Mouse (Mus musculus) heart, embryonic 14.5 days (tissue): ENCODE results near the gene Ccs. TPM values are rescaled to one million over a fixed set of nuclear protein-coding genes. Genes with fewer than 3 reads are reported as not detected.
A peak's percentile ranks its signal among the peaks of the same experiment; 100 is the strongest.
"Not testable (repeated sequence)": the region's sequence is repeated elsewhere in the genome, so short reads cannot be mapped to it uniquely, and the experiment has no call there.

Experiments used
- ATAC-seq: fragments of 200-750 bp; cut with Nextera tagmentation; 2 replicates; pipeline ENCODE4 v1.8.0; 2017; ENCODE audit warnings: low read depth, moderate TSS enrichment; ENCODE audit not compliant: insufficient number of reproducible peaks, insufficient read depth, low FRiP score
- H3K27ac ChIP-seq, 2 experiments: fragments of 200-500 bp in 1 of 2; fragments of 300-500 bp in 1 of 2; sonication (generic) in 1 of 2; replicated peaks in 1 of 2; 2 replicates each; pipeline ENCODE4 v1.5.1; 2012 to 2014; ENCODE audit warnings: low read depth in 2 of 2, low read length in 2 of 2, control low read depth in 1 of 2, mild to moderate bottlenecking in 1 of 2, mixed read lengths in 1 of 2; ENCODE audit not compliant: control insufficient read depth in 1 of 2, insufficient read depth in 1 of 2
- H3K27me3 ChIP-seq: fragments of 300-500 bp; sonication (generic); 2 replicates; pipeline ENCODE4 v1.6.1; 2014; ENCODE audit warnings: mild to moderate bottlenecking, low read length, control low read depth; ENCODE audit not compliant: control insufficient read depth, insufficient read depth
- H3K36me3 ChIP-seq: fragments of 300-500 bp; sonication (generic); 2 replicates; pipeline ENCODE4 v1.6.1; 2014; ENCODE audit warnings: mild to moderate bottlenecking, control low read depth, low read length, mixed read lengths; ENCODE audit not compliant: control insufficient read depth, insufficient read depth
- H3K4me1 ChIP-seq, 2 experiments: fragments of 200-500 bp in 1 of 2; fragments of 300-500 bp in 1 of 2; sonication (generic) in 1 of 2; 2 replicates each; pipeline ENCODE4 v1.6.1; 2012 to 2014; ENCODE audit warnings: low read length in 2 of 2, control low read depth in 1 of 2, mixed read lengths in 1 of 2; ENCODE audit not compliant: control insufficient read depth in 2 of 2, insufficient read depth in 2 of 2
- H3K4me2 ChIP-seq: fragments of 300-500 bp; sonication (generic); 2 replicates; pipeline ENCODE4 v1.6.1; 2014; ENCODE audit warnings: mild to moderate bottlenecking, low read length
- H3K4me3 ChIP-seq, 2 experiments: fragments of 200-500 bp in 1 of 2; fragments of 300-500 bp in 1 of 2; sonication (generic) in 1 of 2; 2 replicates each; pipeline ENCODE4 v1.5.1; 2012 to 2014; ENCODE audit warnings: low read length in 2 of 2, mild to moderate bottlenecking in 2 of 2, control low read depth in 1 of 2, low read depth in 1 of 2, moderate library complexity in 1 of 2; ENCODE audit not compliant: control insufficient read depth in 1 of 2, insufficient read depth in 1 of 2
- H3K9ac ChIP-seq: fragments of 300-500 bp; sonication (generic); 2 replicates; pipeline ENCODE4 v1.6.1; 2014; ENCODE audit warnings: mild to moderate bottlenecking, low read length
- H3K9me3 ChIP-seq: fragments of 300-500 bp; sonication (generic); 2 replicates; pipeline ENCODE4 v1.6.1; 2016; ENCODE audit warnings: low read length, control low read depth; ENCODE audit not compliant: control insufficient read depth
- WGBS: fragments of 180-500 bp; shearing (Covaris S2); extraction: QIAGEN DNeasy Blood & Tissue Kit; methylation state at CpG from one replicate; pipeline ENCODE4 v1.1.7; 2014; 5-methylcytosine and 5-hydroxymethylcytosine counted together
- polyA plus RNA-seq: library from polyadenylated mRNA; unstranded; fragments of >200 nt; fragmentation: Nextera tagmentation; extraction: Ambion mirVana; gene quantifications from 2 replicates; pipeline ENCODE4 v1.2.1, GENCODE M21; 2014

Ccs gene
- polyA plus RNA-seq, 1 experiment from 2014 or later: 38.8 TPM

DNA sequence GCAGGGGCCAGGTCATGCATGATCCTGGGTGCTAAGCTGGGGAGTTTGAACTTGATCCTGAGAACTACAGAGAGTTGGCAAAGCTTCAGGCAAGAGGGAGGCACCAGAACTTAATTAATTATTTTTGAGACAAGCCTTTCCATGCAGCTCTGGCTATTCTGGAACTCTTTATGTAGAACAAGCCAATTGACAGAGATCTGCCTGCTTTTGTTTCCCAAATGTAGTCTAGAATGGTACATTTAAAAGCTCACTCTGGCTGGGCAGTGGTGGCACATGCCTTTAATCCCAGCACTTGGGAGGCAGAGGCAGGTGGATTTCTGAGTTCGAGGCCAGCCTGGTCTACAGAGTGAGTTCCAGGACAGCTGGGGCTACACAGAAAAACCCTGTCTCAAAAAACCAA, 35.5 kb upstream of the Ccs start:
- not testable (repeated sequence) for H3K27ac ChIP-seq, H3K9ac ChIP-seq, H3K4me3 ChIP-seq, H3K4me1 ChIP-seq, ATAC-seq, H3K27me3 ChIP-seq, H3K36me3 ChIP-seq, H3K4me2 ChIP-seq, H3K9me3 ChIP-seq
- 79% methylated on average over 1 of the region's 1 CpGs for WGBS

GRCm38 (mm10) chr19:4865147-4865546, 26.0 kb upstream of the Ccs start:
- H3K4me2 ChIP-seq: peak overlapping the region; percentile 27
- peaks cover 0 to 2% of the 10 kb centered on the region in 2 experiments; a peak in 1 of 4 replicates for H3K4me1 ChIP-seq
- peaks cover 13% of the 10 kb centered on the region; the same call in 1 of the 2 replicates for H3K27me3 ChIP-seq
- no peak for ATAC-seq
- H3K9ac ChIP-seq: 0 out of 2 replicates have a peak overlapping the region, but pooled peaks have one; percentile 0
- no peak overlapping the region for H3K27ac ChIP-seq
- H3K9me3 ChIP-seq: no peaks in the 10 kb centered on the region
- H3K36me3 ChIP-seq: 0 out of 2 replicates have a peak, but pooled peaks cover 5% of the 10 kb centered on the region
- no peak overlapping the region for H3K4me3 ChIP-seq
- 5% methylated on average over 17 of the region's 17 CpGs for WGBS

- Histone ChIP-seq H3K4me2 (no peak overlapping the region), H3K27ac (no peak overlapping the region), H3K9ac (no peak overlapping the region), H3K9me3 (no peaks in the 10 kb centered on the region), H3K36me3 (0 out of 2 replicates have a peak, but pooled peaks cover 5% of the 10 kb centered on the region), H3K27me3 (peaks cover 13% of the 10 kb centered on the region; the same call in 1 of the 2 replicates), H3K4me1 (peaks cover 0 to 2% of the 10 kb centered on the region in 2 experiments; a peak in 1 of 4 replicates), H3K4me3 (no peak overlapping the region)
- WGBS: 77% methylated on average over 6 of the region's 6 CpGs
- no peak for ATAC-seq
These were observed 23.9 kb upstream of the Ccs start for GRCm38 (mm10) chr19:4863048-4863447.

DNA sequence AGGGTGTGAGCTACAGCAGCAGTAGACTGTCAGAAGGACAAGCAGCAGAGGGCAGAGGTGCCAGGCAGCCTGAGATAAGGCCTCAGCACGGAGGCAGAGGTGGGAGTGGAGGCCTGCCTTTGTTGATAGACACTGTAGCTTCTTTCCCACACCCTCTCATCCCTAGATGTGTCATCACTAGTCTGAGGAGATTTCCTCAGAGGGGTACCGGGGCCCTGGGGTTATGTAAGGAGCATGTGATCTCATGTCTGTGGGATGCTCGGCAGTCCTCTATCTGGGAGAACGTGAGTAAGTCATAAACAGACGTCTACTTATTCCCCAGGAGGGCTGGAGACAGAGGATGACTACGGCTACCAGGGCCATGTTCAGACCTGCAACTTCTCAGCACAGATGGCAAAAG, 19.9 kb upstream of the Ccs start:
- 37% methylated on average over 6 of the region's 6 CpGs for WGBS
- Histone ChIP-seq H3K27me3 (no peaks in the 10 kb centered on the region), H3K4me2 (no peak overlapping the region), H3K9ac (no peak overlapping the region), H3K9me3 (no peaks in the 10 kb centered on the region), H3K4me3 (no peak overlapping the region), H3K27ac (no peak overlapping the region), H3K36me3 (0 out of 2 replicates have a peak, but pooled peaks cover 5% of the 10 kb centered on the region), H3K4me1 (peaks cover 3 to 6% of the 10 kb centered on the region in 2 experiments; a peak in 2 of 4 replicates)
- no peak for ATAC-seq

DNA sequence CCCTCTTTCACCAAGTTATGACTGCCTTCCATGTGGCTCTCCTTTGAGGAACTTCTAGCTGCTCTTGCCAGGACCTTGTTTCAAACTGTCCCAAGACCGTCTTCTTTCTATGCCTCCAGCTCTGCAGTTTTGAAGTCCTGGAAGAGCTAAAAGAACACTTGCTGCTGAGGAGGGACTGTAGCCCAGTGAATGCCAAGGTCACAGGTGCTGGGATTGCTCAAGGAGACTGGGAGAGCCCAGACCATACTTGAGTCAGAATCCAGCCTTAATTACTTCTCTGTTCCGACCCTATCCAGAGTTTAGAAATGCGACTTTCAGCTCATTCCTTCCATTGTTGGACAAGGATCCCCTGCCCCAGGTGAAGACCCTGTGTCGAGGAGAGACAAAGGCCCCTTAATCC, 16.8 kb upstream of the Ccs start:
- no peak overlapping the region for H3K27ac ChIP-seq
- peak overlapping the region; percentile 96; the same call in 1 of the 2 replicates for H3K4me2 ChIP-seq
- no peaks in the 10 kb centered on the region for H3K36me3 ChIP-seq
- WGBS: 79% methylated on average over 4 of the region's 4 CpGs
- no peak overlapping the region for H3K9ac ChIP-seq
- H3K9me3 ChIP-seq: no peaks in the 10 kb centered on the region
- ATAC-seq: no peak
- H3K4me3 ChIP-seq: peak overlapping the region in 1 of 2 experiments; percentile 65; a peak in 1 of 4 replicates
- peaks cover 3 to 6% of the 10 kb centered on the region in 2 experiments; a peak in 2 of 4 replicates for H3K4me1 ChIP-seq
- no peaks in the 10 kb centered on the region for H3K27me3 ChIP-seq

- H3K4me3 ChIP-seq: peak overlapping the region; percentile 65 to 91
- no peaks in the 10 kb centered on the region for H3K27me3 ChIP-seq
- no peaks in the 10 kb centered on the region for H3K36me3 ChIP-seq
- WGBS: 4% methylated on average over 14 of the region's 14 CpGs
- peak overlapping the region; percentile 96 for H3K4me2 ChIP-seq
- peak overlapping the region; percentile 80 for H3K9ac ChIP-seq
- H3K4me1 ChIP-seq: peaks cover 3 to 6% of the 10 kb centered on the region in 2 experiments; a peak in 2 of 4 replicates
- peak overlapping the region in 1 of 2 experiments; percentile 44; a peak in 1 of 4 replicates for H3K27ac ChIP-seq
- peak; percentile 27; the same call in 1 of the 2 replicates for ATAC-seq
- H3K9me3 ChIP-seq: no peaks in the 10 kb centered on the region
These were observed 16.3 kb upstream of the Ccs start for GRCm38 (mm10) chr19:4855470-4855820.

- H3K4me3 ChIP-seq: peak within 1 kb of the TSS; percentile 65 to 91
- 3% methylated on average over 45 of the region's 45 CpGs for WGBS
- ATAC-seq: peak; percentile 82; the same call in 1 of the 2 replicates
These were observed 15.7 kb upstream of the Ccs start, which contains the start of gene Ctsf for GRCm38 (mm10) chr19:4854552-4855469. Ctsf (plus strand) TSS chr19:4855130.

More at GRCm38 (mm10) chr19:4854552-4855469, 15.7 kb upstream of the Ccs start, which contains the start of gene Ctsf:
- Histone ChIP-seq H3K27ac (peak within 1 kb of the TSS; percentile 44 to 57; a peak in 2 of 4 replicates), H3K4me2 (peak within 1 kb of the TSS; percentile 96), H3K4me1 (peaks cover 3 to 6% of the 10 kb centered on the region in 2 experiments; a peak in 2 of 4 replicates), H3K27me3 (no peaks in the 10 kb centered on the region), H3K9ac (peak within 1 kb of the TSS; percentile 80), H3K36me3 (no peaks in the 10 kb centered on the region), H3K9me3 (no peaks in the 10 kb centered on the region)
